Mouse (Mus musculus): ENCODE measurements around the gene Olfr1333. TPM values are rescaled to one million over a fixed set of nuclear protein-coding genes. Genes with fewer than 3 reads are reported as not detected.
"Not testable (repeated sequence)": the region's sequence is repeated elsewhere in the genome, so short reads cannot be mapped to it uniquely, and the experiment has no call there.

Olfr1333 gene
- not detected in 2 replicates for polyA plus RNA-seq (2015; fragmentation: Nextera tagmentation; extraction: Ambion mirVana)

DNA sequence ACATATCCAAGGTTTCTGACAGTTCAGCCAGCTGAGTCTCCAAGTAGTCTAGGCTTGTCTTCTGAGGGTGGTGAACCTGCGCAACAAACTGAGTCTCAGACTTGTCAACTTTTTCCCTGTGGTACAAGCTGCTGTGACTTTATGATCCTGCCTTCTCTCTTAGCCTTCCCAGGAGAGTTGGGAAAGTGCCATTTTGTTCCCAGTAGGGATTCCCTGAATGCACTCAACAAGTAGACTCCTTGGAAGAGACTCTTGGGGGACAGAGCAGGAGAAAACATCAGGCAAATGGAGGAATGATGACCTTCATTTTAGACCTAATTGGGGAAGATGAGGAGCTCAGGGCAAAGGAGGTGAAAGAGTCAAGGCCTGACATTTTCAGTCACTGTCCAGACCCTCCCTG, at the start of gene Olfr1333:
Gene Olfr1333, minus strand, starts transcription at position 101 of the 400 bp plus-strand sequence.
- ATAC-seq: no peak
- Histone ChIP-seq H3K4me3 (ENCODE audit: low read depth, low read length) (no peak within 1 kb of the TSS), H3K27me3 (replicated peaks; ENCODE audit: insufficient read depth, low read length) (no peaks in the 10 kb centered on the region)

DNA sequence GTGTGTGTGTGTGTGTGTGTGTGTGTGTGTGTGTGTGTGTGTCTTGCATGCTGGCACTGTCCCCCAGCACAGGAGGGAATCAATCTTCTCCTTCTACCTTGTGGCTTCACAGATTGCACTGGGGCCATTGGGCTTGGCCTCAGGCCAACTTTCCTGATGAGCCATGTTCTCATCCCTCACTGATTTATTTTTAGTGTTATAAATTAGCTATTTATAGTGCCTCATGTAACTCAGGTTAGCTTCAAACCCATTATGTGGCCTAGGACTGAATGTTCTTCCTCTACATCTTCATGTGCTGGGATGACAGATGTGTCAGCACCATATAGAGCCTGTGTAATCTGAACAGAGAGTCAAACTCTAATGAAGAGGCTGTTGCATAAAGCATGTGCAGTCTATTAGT, 31.5 kb upstream of the Olfr1333 start:
- Histone ChIP-seq H3K27ac (ENCODE audit: low read length) (no peak overlapping the region), H3K36me3 (ENCODE audit: insufficient read depth, low read length) (no peaks in the 10 kb centered on the region), H3K9me3 (ENCODE audit: low read length) (no peaks in the 10 kb centered on the region), H3K4me3 (ENCODE audit: low read depth, low read length) (no peak overlapping the region), H3K4me2 (replicated peaks; ENCODE audit: low read depth, low read length) (no peak overlapping the region), H3K4me1 (ENCODE audit: insufficient read depth, low read depth, low read length) (no peaks in the 10 kb centered on the region), H3K27me3 (replicated peaks; ENCODE audit: insufficient read depth, low read length) (no peaks in the 10 kb centered on the region), H3K9ac (replicated peaks; ENCODE audit: low read depth) (no peak overlapping the region)
- TF ChIP-seq CTCF (IDR thresholded peaks at IDR 0.05) (no peak), EP300 (IDR thresholded peaks at IDR 0.05) (no peak)
- DNase-seq (ENCODE audit: low spot score) (no peak), ATAC-seq (no peak)

More for the DNA sequence above, at the start of gene Olfr1333:
- H3K9ac ChIP-seq (replicated peaks; ENCODE audit: low read depth): no peak within 1 kb of the TSS
- TF ChIP-seq EP300 (IDR thresholded peaks at IDR 0.05) (no peak), CTCF (IDR thresholded peaks at IDR 0.05) (no peak)
- H3K27ac ChIP-seq (ENCODE audit: low read length): no peak within 1 kb of the TSS
- 100% methylated on average over 1 of the region's 1 CpGs for WGBS
- no peaks in the 10 kb centered on the region for H3K36me3 ChIP-seq (ENCODE audit: insufficient read depth, low read length)
- DNase-seq (ENCODE audit: low spot score): no peak
- no peaks in the 10 kb centered on the region for H3K4me1 ChIP-seq (ENCODE audit: insufficient read depth, low read depth, low read length)
- H3K9me3 ChIP-seq (ENCODE audit: low read length): no peaks in the 10 kb centered on the region
- H3K4me2 ChIP-seq (replicated peaks; ENCODE audit: low read depth, low read length): no peak within 1 kb of the TSS

DNA sequence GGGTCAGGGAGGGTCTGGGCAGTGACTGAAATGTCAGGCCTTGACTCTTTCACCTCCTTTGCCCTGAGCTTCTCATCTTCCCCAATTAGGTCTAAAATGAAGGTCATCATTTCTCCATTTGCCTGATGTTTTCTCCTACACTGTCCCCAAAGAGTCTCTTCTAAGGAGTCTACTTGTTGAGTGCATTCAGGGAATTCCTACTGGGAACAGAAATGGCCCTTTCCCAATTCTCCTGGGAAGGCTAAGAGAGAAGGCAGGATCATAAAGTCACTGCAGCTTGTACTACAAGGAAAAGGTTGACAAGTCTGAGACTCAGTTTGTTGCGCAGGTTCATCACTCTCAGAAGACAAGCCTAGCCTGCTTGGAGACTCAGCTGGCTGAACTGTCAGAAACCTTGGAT, 28.3 kb upstream of the Olfr1333 start, which contains the start of gene Olfr1331:
Gene Olfr1331, plus strand, starts transcription at position 301 of the 400 bp plus-strand sequence.
- Histone ChIP-seq H3K4me2 (replicated peaks; ENCODE audit: low read depth, low read length) (no peak within 1 kb of the TSS), H3K27me3 (replicated peaks; ENCODE audit: insufficient read depth, low read length) (no peaks in the 10 kb centered on the region), H3K4me1 (ENCODE audit: insufficient read depth, low read depth, low read length) (no peaks in the 10 kb centered on the region), H3K9ac (replicated peaks; ENCODE audit: low read depth) (no peak within 1 kb of the TSS), H3K27ac (ENCODE audit: low read length) (no peak within 1 kb of the TSS), H3K4me3 (ENCODE audit: low read depth, low read length) (no peak within 1 kb of the TSS), H3K36me3 (ENCODE audit: insufficient read depth, low read length) (no peaks in the 10 kb centered on the region), H3K9me3 (ENCODE audit: low read length) (no peaks in the 10 kb centered on the region)
- WGBS: 92% methylated on average over 1 of the region's 1 CpGs
- no peak for DNase-seq (ENCODE audit: low spot score)
- ATAC-seq: no peak
- TF ChIP-seq EP300 (IDR thresholded peaks at IDR 0.05) (no peak), CTCF (IDR thresholded peaks at IDR 0.05) (no peak)

DNA sequence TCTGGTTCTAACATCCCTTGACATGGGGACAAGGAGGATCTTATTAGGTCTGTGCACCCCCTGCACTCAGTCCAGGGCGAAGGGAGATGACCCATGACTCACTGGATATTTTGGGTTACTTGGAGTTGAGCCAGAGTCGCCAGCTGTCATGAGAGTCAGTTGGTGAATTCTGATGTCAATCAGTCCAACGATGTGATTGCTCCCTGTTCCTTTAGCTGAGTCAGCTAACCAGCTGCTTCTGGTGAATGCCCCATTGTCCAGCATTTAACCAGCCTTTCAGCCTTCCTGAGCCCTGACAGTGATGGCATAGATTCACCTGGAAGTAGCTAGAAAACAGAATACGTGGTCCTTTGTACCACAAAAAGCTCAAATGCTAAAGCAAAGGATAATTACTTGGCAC, 26.6 kb upstream of the Olfr1333 start:
- Histone ChIP-seq H3K27ac (ENCODE audit: low read length) (no peak overlapping the region), H3K9ac (replicated peaks; ENCODE audit: low read depth) (no peak overlapping the region), H3K4me1 (ENCODE audit: insufficient read depth, low read depth, low read length) (no peaks in the 10 kb centered on the region), H3K9me3 (ENCODE audit: low read length) (no peaks in the 10 kb centered on the region), H3K27me3 (replicated peaks; ENCODE audit: insufficient read depth, low read length) (no peaks in the 10 kb centered on the region), H3K4me2 (replicated peaks; ENCODE audit: low read depth, low read length) (no peak overlapping the region), H3K36me3 (ENCODE audit: insufficient read depth, low read length) (no peaks in the 10 kb centered on the region), H3K4me3 (ENCODE audit: low read depth, low read length) (no peak overlapping the region)
- DNase-seq (ENCODE audit: low spot score) (no peak), ATAC-seq (no peak)
- 64% methylated on average over 4 of the region's 4 CpGs for WGBS
- TF ChIP-seq CTCF (IDR thresholded peaks at IDR 0.05): no peak
- no peak for TF ChIP-seq EP300 (IDR thresholded peaks at IDR 0.05)

DNA sequence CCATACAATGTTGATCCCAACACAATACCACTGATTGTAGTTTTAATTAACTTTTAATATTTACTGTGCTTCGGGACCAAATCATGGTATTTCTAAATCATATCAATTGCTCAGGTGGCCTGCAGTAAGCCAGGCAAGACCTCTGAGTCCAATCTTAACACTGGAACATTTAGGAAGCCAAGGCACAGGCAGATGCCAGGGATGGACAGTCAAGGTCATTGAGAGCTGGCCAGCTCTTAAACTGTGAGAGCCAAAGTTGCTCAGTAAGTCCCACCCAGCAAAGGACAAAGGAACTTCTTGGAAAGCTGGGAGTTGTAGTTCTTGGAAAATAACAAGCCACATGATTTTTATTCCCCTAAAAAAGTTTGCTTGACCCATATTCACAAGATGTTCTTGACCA, 25.7 kb upstream of the Olfr1333 start:
- Histone ChIP-seq H3K27ac (ENCODE audit: low read length) (no peak overlapping the region), H3K4me3 (ENCODE audit: low read depth, low read length) (no peak overlapping the region), H3K9ac (replicated peaks; ENCODE audit: low read depth) (no peak overlapping the region), H3K4me1 (ENCODE audit: insufficient read depth, low read depth, low read length) (no peaks in the 10 kb centered on the region), H3K9me3 (ENCODE audit: low read length) (no peaks in the 10 kb centered on the region), H3K4me2 (replicated peaks; ENCODE audit: low read depth, low read length) (no peak overlapping the region), H3K27me3 (replicated peaks; ENCODE audit: insufficient read depth, low read length) (no peaks in the 10 kb centered on the region), H3K36me3 (ENCODE audit: insufficient read depth, low read length) (no peaks in the 10 kb centered on the region)
- TF ChIP-seq EP300 (IDR thresholded peaks at IDR 0.05) (no peak), CTCF (IDR thresholded peaks at IDR 0.05) (no peak)
- WGBS: 74% methylated on average over 1 of the region's 1 CpGs
- ATAC-seq: no peak
- no peak for DNase-seq (ENCODE audit: low spot score)

DNA sequence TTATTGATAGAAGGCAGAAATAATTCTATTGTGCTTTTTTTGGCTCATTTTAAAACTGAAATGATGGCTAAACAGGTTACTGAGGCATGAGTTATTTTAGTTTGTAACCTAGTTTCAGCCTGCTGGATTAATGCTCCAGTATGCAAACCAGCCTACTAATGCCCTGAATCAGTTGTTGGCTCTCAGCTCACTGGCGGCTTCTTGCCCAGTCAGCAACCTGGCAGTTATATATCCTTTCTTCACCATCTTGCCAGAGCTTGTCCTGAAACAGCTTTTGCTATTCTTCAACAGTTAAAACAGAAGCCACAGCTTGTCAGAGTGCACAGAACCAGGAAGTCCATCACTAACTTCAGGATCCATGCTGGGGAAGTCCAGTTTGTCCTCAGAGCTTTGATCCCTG, 17.2 kb downstream of the Olfr1333 start:
- WGBS: 91% methylated on average over 1 of the region's 1 CpGs
- no peak overlapping the region for H3K27ac ChIP-seq (ENCODE audit: low read length)

DNA sequence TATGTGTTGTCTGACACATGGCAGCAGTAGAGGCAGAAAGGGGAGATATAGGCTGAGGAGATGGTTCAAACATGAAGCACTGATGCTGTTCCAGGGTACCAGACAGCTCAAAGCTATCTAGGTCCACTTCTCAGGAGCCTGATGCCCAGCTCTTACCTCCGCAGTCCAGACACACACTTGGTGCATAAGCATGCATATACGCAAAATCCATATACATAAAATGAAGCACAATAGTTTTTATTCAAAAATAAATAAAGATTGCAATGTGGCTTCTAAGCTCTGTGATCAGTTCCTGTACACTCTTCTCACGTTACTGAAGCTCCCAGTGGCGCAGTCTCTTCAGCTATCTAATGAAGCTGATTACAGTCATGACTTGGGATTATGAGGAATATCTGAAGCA, 26.2 kb downstream of the Olfr1333 start, which contains the start of gene Olfr1335:
Gene Olfr1335, minus strand, starts transcription at position 101 of the 400 bp plus-strand sequence.
- Histone ChIP-seq H3K9me3 (ENCODE audit: low read length) (no peaks in the 10 kb centered on the region), H3K4me2 (replicated peaks; ENCODE audit: low read depth, low read length) (no peak within 1 kb of the TSS), H3K4me3 (ENCODE audit: low read depth, low read length) (no peak within 1 kb of the TSS), H3K9ac (replicated peaks; ENCODE audit: low read depth) (no peak within 1 kb of the TSS), H3K27me3 (replicated peaks; ENCODE audit: insufficient read depth, low read length) (no peaks in the 10 kb centered on the region), H3K4me1 (ENCODE audit: insufficient read depth, low read depth, low read length) (no peaks in the 10 kb centered on the region), H3K36me3 (ENCODE audit: insufficient read depth, low read length) (no peaks in the 10 kb centered on the region), H3K27ac (ENCODE audit: low read length) (no peak within 1 kb of the TSS)
- TF ChIP-seq EP300 (IDR thresholded peaks at IDR 0.05): no peak
- TF ChIP-seq CTCF (IDR thresholded peaks at IDR 0.05): no peak
- DNase-seq (ENCODE audit: low spot score): no peak
- ATAC-seq: no peak
- 82% methylated on average over 4 of the region's 4 CpGs for WGBS

More for the DNA sequence above, 17.2 kb downstream of the Olfr1333 start:
- H3K4me3 ChIP-seq (ENCODE audit: low read depth, low read length): no peak overlapping the region
- H3K9ac ChIP-seq (replicated peaks; ENCODE audit: low read depth): no peak overlapping the region
- ATAC-seq (no peak), DNase-seq (ENCODE audit: low spot score) (no peak)
- H3K9me3 ChIP-seq (ENCODE audit: low read length): no peaks in the 10 kb centered on the region
- H3K36me3 ChIP-seq (ENCODE audit: insufficient read depth, low read length): no peaks in the 10 kb centered on the region
- H3K27me3 ChIP-seq (replicated peaks; ENCODE audit: insufficient read depth, low read length): no peaks in the 10 kb centered on the region
- TF ChIP-seq CTCF (IDR thresholded peaks at IDR 0.05): no peak
- TF ChIP-seq EP300 (IDR thresholded peaks at IDR 0.05): no peak
- H3K4me2 ChIP-seq (replicated peaks; ENCODE audit: low read depth, low read length): no peak overlapping the region
- H3K4me1 ChIP-seq (ENCODE audit: insufficient read depth, low read depth, low read length): no peaks in the 10 kb centered on the region

DNA sequence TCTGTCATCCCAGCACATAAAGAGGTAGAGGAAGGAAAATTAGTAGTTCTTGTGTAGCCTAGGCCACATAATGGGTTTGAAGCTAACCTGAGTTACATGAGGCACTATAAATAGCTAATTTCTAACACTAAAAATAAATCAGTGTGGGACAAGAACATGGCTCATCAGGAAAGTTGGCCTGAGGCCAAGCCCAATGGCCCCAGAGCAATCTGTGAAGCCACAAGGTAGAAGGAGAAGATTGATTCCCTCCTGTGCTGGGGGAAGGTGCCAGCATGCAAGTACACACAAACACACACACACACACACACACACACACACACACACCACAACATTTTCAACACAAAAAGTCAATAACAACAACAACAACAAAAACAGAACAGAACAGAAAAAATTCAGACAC, 43.3 kb downstream of the Olfr1333 start:
- not testable (repeated sequence) for ATAC-seq; H3K27me3 ChIP-seq (replicated peaks; ENCODE audit: insufficient read depth, low read length); DNase-seq (ENCODE audit: low spot score); H3K9me3 ChIP-seq (ENCODE audit: low read length); H3K27ac ChIP-seq (ENCODE audit: low read length); H3K4me3 ChIP-seq (ENCODE audit: low read depth, low read length); H3K36me3 ChIP-seq (ENCODE audit: insufficient read depth, low read length); H3K4me1 ChIP-seq (ENCODE audit: insufficient read depth, low read depth, low read length); H3K9ac ChIP-seq (replicated peaks; ENCODE audit: low read depth); H3K4me2 ChIP-seq (replicated peaks; ENCODE audit: low read depth, low read length)
